Mouse (Mus musculus): ENCODE measurements around the gene Cyp2c23. TPM values are rescaled to one million over a fixed set of nuclear protein-coding genes. Genes with fewer than 3 reads are reported as not detected.

Cyp2c23 gene
- total and polyA plus RNA-seq, 2 experiments from 2014 or later: not detected

- H3K27me3 ChIP-seq (ENCODE audit: insufficient read depth, low read length): no peaks in the 10 kb centered on the region
- DNase-seq (ENCODE audit: low spot score): no peak
- no peak overlapping the region for H3K9ac ChIP-seq (replicated peaks; ENCODE audit: low read length, poor library complexity, severe bottlenecking)
- no peaks in the 10 kb centered on the region for H3K36me3 ChIP-seq (ENCODE audit: insufficient read depth, low read length)
- H3K4me1 ChIP-seq (ENCODE audit: insufficient read depth, low read length): no peaks in the 10 kb centered on the region
- H3K4me2 ChIP-seq (ENCODE audit: low read depth, low read length, poor library complexity, severe bottlenecking): no peak overlapping the region
- 92% methylated on average over 4 of the region's 4 CpGs for WGBS
- H3K9me3 ChIP-seq (ENCODE audit: low read length): no peaks in the 10 kb centered on the region
- no peak for ATAC-seq (ENCODE audit: low FRiP score)
- H3K27ac ChIP-seq (ENCODE audit: low read depth, low read length): no peak overlapping the region
- TF ChIP-seq CTCF (IDR thresholded peaks at IDR 0.05): no peak
- H3K4me3 ChIP-seq (ENCODE audit: low read depth, low read length): no peak overlapping the region
Observed at GRCm38 (mm10) chr19:44021502-44021901, 7.5 kb downstream of the Cyp2c23 start.

- 65% methylated on average over 7 of the region's 7 CpGs for WGBS
- ATAC-seq (ENCODE audit: low FRiP score) (no peak), DNase-seq (ENCODE audit: low spot score) (no peak)
- H3K4me1 ChIP-seq (ENCODE audit: insufficient read depth, low read length): no peaks in the 10 kb centered on the region
- H3K36me3 ChIP-seq (ENCODE audit: insufficient read depth, low read length): no peaks in the 10 kb centered on the region
- no peak overlapping the region for H3K9ac ChIP-seq (replicated peaks; ENCODE audit: low read length, poor library complexity, severe bottlenecking)
- H3K27me3 ChIP-seq (ENCODE audit: insufficient read depth, low read length): no peaks in the 10 kb centered on the region
- H3K4me3 ChIP-seq (ENCODE audit: low read depth, low read length): no peak overlapping the region
- H3K27ac ChIP-seq (ENCODE audit: low read depth, low read length): no peak overlapping the region
- H3K4me2 ChIP-seq (ENCODE audit: low read depth, low read length, poor library complexity, severe bottlenecking): no peak overlapping the region
- H3K9me3 ChIP-seq (ENCODE audit: low read length): no peaks in the 10 kb centered on the region
- TF ChIP-seq CTCF (IDR thresholded peaks at IDR 0.05): no peak
Observed at GRCm38 (mm10) chr19:44019739-44020138, 9.3 kb downstream of the Cyp2c23 start.

GRCm38 (mm10) chr19:44013862-44014261 is 15.1 kb downstream of the Cyp2c23 start:
- no peak for DNase-seq (ENCODE audit: low spot score)
- Histone ChIP-seq H3K36me3 (ENCODE audit: insufficient read depth, low read length) (no peaks in the 10 kb centered on the region), H3K27me3 (ENCODE audit: insufficient read depth, low read length) (no peaks in the 10 kb centered on the region), H3K27ac (ENCODE audit: low read depth, low read length) (no peak overlapping the region), H3K4me2 (ENCODE audit: low read depth, low read length, poor library complexity, severe bottlenecking) (no peak overlapping the region), H3K4me1 (ENCODE audit: insufficient read depth, low read length) (no peaks in the 10 kb centered on the region), H3K9me3 (ENCODE audit: low read length) (no peaks in the 10 kb centered on the region), H3K4me3 (ENCODE audit: low read depth, low read length) (no peak overlapping the region), H3K9ac (replicated peaks; ENCODE audit: low read length, poor library complexity, severe bottlenecking) (no peak overlapping the region)
- WGBS: 87% methylated on average over 6 of the region's 6 CpGs
- no peak for TF ChIP-seq CTCF (IDR thresholded peaks at IDR 0.05)
- ATAC-seq (ENCODE audit: low FRiP score): no peak

- no peak overlapping the region for H3K27ac ChIP-seq (ENCODE audit: low read depth, low read length)
- H3K4me3 ChIP-seq (ENCODE audit: low read depth, low read length): no peak overlapping the region
- ATAC-seq (ENCODE audit: low FRiP score) (no peak), DNase-seq (ENCODE audit: low spot score) (no peak)
- no peak overlapping the region for H3K9ac ChIP-seq (replicated peaks; ENCODE audit: low read length, poor library complexity, severe bottlenecking)
- no peaks in the 10 kb centered on the region for H3K4me1 ChIP-seq (ENCODE audit: insufficient read depth, low read length)
- H3K9me3 ChIP-seq (ENCODE audit: low read length): no peaks in the 10 kb centered on the region
- no peak overlapping the region for H3K4me2 ChIP-seq (ENCODE audit: low read depth, low read length, poor library complexity, severe bottlenecking)
- 71% methylated on average over 15 of the region's 15 CpGs for WGBS
- TF ChIP-seq CTCF (IDR thresholded peaks at IDR 0.05): no peak
- no peaks in the 10 kb centered on the region for H3K36me3 ChIP-seq (ENCODE audit: insufficient read depth, low read length)
- no peaks in the 10 kb centered on the region for H3K27me3 ChIP-seq (ENCODE audit: insufficient read depth, low read length)
Observed at GRCm38 (mm10) chr19:44008784-44009183, 20.2 kb downstream of the Cyp2c23 start.

GRCm38 (mm10) chr19:44007186-44007585 is 21.8 kb downstream of the Cyp2c23 start:
- H3K4me3 ChIP-seq (ENCODE audit: low read depth, low read length): no peak overlapping the region
- no peak overlapping the region for H3K27ac ChIP-seq (ENCODE audit: low read depth, low read length)
- WGBS: 43% methylated on average over 12 of the region's 12 CpGs
- no peak for TF ChIP-seq CTCF (IDR thresholded peaks at IDR 0.05)
- DNase-seq (ENCODE audit: low spot score): no peak
- H3K27me3 ChIP-seq (ENCODE audit: insufficient read depth, low read length): no peaks in the 10 kb centered on the region
- ATAC-seq (ENCODE audit: low FRiP score): no peak
- H3K4me2 ChIP-seq (ENCODE audit: low read depth, low read length, poor library complexity, severe bottlenecking): no peak overlapping the region
- H3K4me1 ChIP-seq (ENCODE audit: insufficient read depth, low read length): no peaks in the 10 kb centered on the region
- no peaks in the 10 kb centered on the region for H3K36me3 ChIP-seq (ENCODE audit: insufficient read depth, low read length)
- no peak overlapping the region for H3K9ac ChIP-seq (replicated peaks; ENCODE audit: low read length, poor library complexity, severe bottlenecking)
- H3K9me3 ChIP-seq (ENCODE audit: low read length): no peaks in the 10 kb centered on the region

- TF ChIP-seq CTCF (IDR thresholded peaks at IDR 0.05): no peak
- no peak overlapping the region for H3K4me2 ChIP-seq (ENCODE audit: low read depth, low read length, poor library complexity, severe bottlenecking)
- H3K27me3 ChIP-seq (ENCODE audit: insufficient read depth, low read length): no peaks in the 10 kb centered on the region
- H3K9ac ChIP-seq (replicated peaks; ENCODE audit: low read length, poor library complexity, severe bottlenecking): no peak overlapping the region
- ATAC-seq (ENCODE audit: low FRiP score) (no peak), DNase-seq (ENCODE audit: low spot score) (no peak)
- no peaks in the 10 kb centered on the region for H3K36me3 ChIP-seq (ENCODE audit: insufficient read depth, low read length)
- no peak overlapping the region for H3K4me3 ChIP-seq (ENCODE audit: low read depth, low read length)
- H3K9me3 ChIP-seq (ENCODE audit: low read length): no peaks in the 10 kb centered on the region
- WGBS: 77% methylated on average over 4 of the region's 4 CpGs
- no peaks in the 10 kb centered on the region for H3K4me1 ChIP-seq (ENCODE audit: insufficient read depth, low read length)
- H3K27ac ChIP-seq (ENCODE audit: low read depth, low read length): no peak overlapping the region
Observed at GRCm38 (mm10) chr19:44005025-44005424, 24.0 kb downstream of the Cyp2c23 start.

Measured in midbrain, postnatal 0 days (tissue).